Mouse (Mus musculus) urinary bladder, postnatal 10 days (tissue): ENCODE results near the gene Gm2007.
"Not testable (repeated sequence)": the region's sequence is repeated elsewhere in the genome, so short reads cannot be mapped to it uniquely, and the experiment has no call there.

Experiments
- DNase-seq: peaks from one replicate; pipeline ENCODE4 v3.0.0; 2022; ENCODE audit warnings: low spot score

Gm2007 gene

GRCm38 (mm10) chr2:175741237-175741636 lies at the start of gene Gm2007:
TSS of gene Gm2007 (plus strand) at chr2:175741537.
- not testable (repeated sequence) for DNase-seq

- not testable (repeated sequence) for DNase-seq
Measured at GRCm38 (mm10) chr2:175703546-175703945, 37.8 kb upstream of the Gm2007 start, which contains the start of gene Zfp969. TSS of gene Zfp969 (minus strand) at chr2:175703646.

GRCm38 (mm10) chr2:175800993-175801392 lies 59.7 kb downstream of the Gm2007 start, which contains the start of gene Gm14288:
TSS of gene Gm14288 (minus strand) at chr2:175801093.
- not testable (repeated sequence) for DNase-seq
